Mouse (Mus musculus): ENCODE measurements around the gene Gm44579.

The Gm44579 gene

DNA sequence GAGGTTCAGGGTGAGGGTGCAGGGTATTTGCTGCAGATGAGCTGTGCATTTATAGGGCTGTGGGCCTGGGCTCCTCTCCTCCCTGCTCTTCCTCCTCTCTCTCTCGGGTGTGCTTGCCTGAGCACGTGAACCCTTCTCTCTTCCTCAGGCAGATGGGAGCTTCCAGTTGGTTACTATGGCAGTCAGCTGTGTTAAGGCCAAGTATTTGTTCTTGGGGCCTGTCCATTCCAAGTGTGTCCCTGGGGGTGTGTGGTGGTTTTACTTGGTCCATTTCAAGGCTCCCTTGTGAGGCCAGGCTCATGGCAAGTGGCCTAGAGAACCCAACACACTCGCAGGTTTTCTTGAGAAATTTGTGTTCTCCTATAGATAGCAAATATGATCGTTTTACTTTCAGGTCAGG lies at the start of gene Gm44579, which contains the start of gene Olfr287:
TSS of gene Gm44579 (minus strand) at position 101 of the 400 bp plus-strand sequence.
TSS of gene Olfr287 (minus strand) at position 180 of the 400 bp plus-strand sequence.
- no peak for DNase-seq (ENCODE audit: low spot score in 2 of 2)

DNA sequence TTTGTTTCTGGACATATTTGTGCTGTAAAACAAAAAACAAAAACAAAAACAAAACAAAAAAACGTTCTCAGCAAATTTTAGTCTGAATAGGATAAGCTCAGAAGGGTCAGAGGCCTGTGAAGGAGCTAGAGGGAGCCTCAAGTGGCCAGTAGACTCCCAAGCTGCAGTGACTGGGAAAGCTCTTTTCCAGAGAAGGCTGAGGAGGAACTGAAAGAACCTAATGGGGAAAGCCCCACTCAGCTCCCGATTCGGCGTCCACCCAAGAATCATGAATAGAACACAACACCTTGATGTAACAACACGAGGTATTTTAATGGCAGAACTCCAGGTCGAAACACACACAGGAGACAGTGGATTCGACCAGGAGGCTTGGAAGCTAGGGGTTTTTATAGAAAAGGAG lies 37.0 kb upstream of the Gm44579 start:
- no peak for DNase-seq (ENCODE audit: low spot score in 2 of 2)

GRCm38 (mm10) chr15:98257193-98257592 lies 36.4 kb upstream of the Gm44579 start, which contains the start of gene H1fnt:
TSS of gene H1fnt (minus strand) at chr15:98257293.
- DNase-seq (ENCODE audit: low spot score in 2 of 2): no peak

DNA sequence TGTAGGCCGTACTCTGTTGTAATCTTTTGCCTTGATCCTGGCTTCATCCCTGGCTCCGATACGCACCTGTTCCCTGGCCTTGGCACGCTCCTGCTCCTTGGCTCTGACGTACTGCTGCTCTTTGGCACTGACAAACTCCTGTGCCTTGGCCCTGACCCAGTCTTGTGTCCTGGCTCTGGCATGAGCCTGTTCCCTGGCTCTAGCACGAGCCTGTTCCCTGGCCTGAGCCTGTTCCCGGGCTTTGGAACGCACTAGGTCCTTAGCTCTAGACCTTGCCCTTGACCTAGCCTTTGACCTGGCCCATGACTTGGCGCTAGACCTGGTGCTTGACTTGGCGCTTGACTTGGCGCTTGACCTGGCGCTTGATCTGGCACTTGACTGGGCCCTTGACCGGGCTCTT lies 35.5 kb upstream of the Gm44579 start:
- no peak for DNase-seq (ENCODE audit: low spot score in 2 of 2)

- no peak for DNase-seq (ENCODE audit: low spot score in 2 of 2)
Measured at GRCm38 (mm10) chr15:98235442-98235841, 14.7 kb upstream of the Gm44579 start.

DNA sequence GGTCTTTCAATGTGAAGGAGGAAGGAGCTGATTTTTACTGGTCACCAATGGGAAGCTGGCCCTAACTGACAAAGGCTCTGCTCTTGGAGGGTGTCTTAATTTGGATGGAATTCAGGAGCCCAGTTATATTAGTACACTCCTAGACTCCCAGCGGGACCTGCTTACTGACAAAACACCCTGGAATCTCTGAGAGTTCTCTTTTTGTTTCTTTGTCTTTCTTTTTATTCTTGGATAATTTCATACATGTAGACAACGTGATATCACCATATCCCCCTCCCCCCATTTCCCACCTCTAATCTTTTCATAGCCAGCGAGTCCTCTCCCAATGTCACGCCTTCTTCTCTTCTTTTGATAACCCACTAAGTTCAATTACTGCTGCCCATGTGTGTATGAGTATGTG lies 13.6 kb upstream of the Gm44579 start, which contains the start of gene Olfr286:
TSS of gene Olfr286 (minus strand) at position 101 of the 400 bp plus-strand sequence.
- DNase-seq (ENCODE audit: low spot score in 2 of 2): no peak

DNA sequence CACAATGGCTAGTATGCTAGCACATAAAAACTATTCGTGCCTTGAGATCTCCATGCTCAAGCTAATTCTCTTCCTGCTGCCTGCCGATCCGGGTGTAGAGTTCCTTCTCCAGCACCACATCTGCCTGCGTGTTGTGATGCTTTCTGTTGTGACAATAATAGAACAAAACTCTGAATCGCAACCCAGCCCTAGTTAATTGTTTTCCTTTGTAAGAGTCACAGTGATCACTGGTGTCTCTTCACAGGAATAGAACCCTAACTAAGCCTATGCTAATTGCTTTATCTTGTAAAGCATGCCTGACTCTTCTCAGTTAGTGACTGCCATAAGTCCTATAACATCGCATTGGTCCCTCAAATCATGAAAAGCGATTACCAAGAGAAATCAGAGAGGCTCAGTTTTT lies 5.3 kb upstream of the Gm44579 start:
- DNase-seq (ENCODE audit: low spot score in 2 of 2): no peak

DNA sequence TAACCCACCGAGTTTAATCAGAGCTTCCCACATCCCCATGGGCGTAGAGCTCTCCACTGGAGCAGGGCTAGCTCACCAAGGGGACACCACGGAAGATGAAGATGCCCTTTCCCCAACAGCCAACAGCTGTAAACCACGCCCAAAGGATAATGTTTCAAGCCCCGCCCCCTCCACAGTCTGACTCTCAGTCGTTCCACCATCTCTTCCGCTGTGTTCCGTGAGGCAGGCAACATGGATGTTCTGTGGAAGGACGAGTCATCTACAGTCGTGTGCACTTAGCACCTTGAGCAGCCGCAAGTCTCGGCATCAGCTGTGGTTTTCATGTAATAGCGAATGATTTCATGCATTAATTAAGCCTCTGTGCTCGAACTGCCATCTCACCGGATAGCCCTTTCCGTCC lies 4.8 kb upstream of the Gm44579 start:
- no peak for DNase-seq (ENCODE audit: low spot score in 2 of 2)

GRCm38 (mm10) chr15:98222377-98222776 lies 1.6 kb upstream of the Gm44579 start:
- no peak for DNase-seq (ENCODE audit: low spot score in 2 of 2)

DNA sequence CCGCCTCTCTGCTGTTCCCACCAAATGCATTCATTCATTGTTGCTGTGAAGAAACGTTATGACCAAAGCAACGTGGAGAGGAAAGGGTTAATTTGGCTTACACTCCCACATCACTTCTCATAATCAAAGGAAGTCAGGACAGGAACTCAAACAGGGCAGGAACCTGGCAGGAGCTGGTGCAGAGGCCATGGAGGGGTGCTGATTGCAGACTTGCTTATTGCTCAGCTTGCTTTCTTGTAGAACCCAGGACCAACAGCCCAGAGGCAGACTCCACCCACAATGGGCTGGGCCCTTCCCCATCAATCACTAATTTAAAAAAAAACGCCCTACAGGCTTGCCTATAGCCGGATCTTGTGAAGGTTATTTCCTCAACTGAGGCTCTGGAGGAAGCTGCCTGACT lies 6.6 kb downstream of the Gm44579 start:
- DNase-seq (ENCODE audit: low spot score in 2 of 2): no peak

DNA sequence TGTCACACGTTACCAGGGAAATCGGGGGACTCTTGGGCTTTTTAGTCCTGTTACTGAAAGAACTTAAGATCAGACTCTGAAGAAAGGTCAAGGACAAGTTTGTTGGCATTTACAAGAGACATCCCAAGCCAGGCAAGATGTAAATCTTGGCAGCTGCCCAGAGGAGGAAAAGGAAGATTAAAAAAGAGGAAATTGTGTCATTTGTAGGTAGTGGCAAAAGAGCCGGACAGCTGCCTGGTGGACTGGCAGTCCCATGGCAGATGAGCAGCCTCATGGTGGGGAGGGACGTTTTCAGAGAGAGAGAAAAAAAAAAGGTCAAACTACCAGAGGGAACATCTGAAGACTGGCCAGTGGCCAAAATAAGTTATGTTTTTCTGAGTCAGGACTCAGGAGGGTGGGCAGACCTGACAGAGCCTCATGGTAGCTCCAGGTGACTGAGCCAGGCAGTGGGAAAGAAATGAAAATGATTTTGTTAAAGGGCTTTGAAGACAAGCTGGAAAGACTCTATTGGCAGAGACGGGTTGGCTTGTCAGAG lies 7.4 kb downstream of the Gm44579 start:
- no peak for DNase-seq (ENCODE audit: low spot score in 2 of 2)

- DNase-seq (ENCODE audit: low spot score in 2 of 2): no peak
Measured at GRCm38 (mm10) chr15:98209676-98210075, 11.1 kb downstream of the Gm44579 start.

DNA sequence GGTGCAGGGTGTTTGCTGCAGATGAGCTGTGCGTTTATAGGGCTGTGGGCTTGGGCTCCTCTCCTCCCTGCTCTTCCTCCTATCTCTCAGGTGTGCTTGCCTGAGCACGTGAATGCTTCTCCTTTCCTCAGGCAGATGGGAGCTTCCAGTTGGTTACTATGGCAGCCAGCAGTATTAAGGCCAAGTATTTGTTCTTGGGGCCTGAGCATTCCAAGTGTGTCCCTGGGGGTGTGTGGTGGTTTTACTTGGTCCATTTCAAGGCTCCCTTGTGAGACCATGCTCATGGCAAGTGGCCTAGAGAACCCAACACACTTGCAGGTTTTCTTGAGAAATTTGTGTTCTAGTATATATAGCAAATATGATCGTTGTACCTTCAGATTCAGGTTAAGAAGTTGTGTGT lies 25.3 kb downstream of the Gm44579 start, which contains the start of gene Olfr288:
TSS of gene Olfr288 (minus strand) at position 101 of the 400 bp plus-strand sequence.
- no peak for DNase-seq (ENCODE audit: low spot score in 2 of 2)

GRCm38 (mm10) chr15:98184456-98184855 lies 36.3 kb downstream of the Gm44579 start:
- no peak for DNase-seq (ENCODE audit: low spot score in 2 of 2)

- no peak for DNase-seq (ENCODE audit: low spot score in 2 of 2)
Measured at GRCm38 (mm10) chr15:98181856-98182570, 38.8 kb downstream of the Gm44579 start.

- peak; percentile 54 to 77 for DNase-seq (ENCODE audit: low spot score in 2 of 2)
Measured at GRCm38 (mm10) chr15:98181132-98181711, 39.6 kb downstream of the Gm44579 start.

GRCm38 (mm10) chr15:98180567-98181131 lies 40.1 kb downstream of the Gm44579 start:
- no peak for DNase-seq (ENCODE audit: low spot score in 2 of 2)

DNA sequence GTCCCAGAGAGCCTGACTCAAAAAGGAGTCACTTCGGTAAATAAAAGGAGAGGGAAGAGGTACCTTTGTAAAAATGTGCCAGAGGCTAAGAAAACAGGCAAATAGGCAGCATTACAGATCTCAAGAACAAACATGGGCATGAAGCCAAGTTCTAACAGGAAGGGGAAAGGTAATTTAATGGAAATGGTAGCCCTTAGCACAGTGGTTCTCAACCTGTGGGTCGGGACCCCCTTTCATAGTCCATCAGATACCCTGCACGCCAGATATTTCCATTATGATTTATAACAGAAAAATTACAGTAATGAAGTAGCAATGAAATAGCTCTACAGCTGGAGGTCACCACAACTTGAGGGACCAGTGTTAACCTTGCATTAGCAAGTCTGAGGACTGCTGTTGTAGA lies 43.5 kb downstream of the Gm44579 start:
- DNase-seq (ENCODE audit: low spot score in 2 of 2): no peak

DNA sequence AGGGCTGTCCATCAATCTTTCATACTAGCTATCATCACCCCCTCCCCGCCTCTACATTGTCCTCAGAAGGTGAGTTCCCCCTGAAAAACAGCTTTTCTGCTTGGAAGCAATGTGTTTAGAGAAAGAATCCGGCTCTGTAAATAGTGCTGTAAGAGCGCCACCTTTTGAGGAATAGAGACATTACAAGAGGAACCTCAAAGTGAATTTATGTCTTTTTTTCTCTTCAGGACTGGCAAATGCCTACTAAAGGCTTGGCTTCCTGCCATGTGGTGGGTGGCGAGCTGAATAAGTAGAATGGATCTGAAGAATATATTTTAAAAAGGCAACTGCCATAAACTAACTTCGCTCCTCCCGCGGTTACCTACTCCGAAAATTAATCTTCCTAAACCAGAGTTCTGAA lies 47.0 kb downstream of the Gm44579 start:
- no peak for DNase-seq (ENCODE audit: low spot score in 2 of 2)

- no peak for DNase-seq (ENCODE audit: low spot score in 2 of 2)
Measured at GRCm38 (mm10) chr15:98172113-98172512, 48.7 kb downstream of the Gm44579 start.

DNA sequence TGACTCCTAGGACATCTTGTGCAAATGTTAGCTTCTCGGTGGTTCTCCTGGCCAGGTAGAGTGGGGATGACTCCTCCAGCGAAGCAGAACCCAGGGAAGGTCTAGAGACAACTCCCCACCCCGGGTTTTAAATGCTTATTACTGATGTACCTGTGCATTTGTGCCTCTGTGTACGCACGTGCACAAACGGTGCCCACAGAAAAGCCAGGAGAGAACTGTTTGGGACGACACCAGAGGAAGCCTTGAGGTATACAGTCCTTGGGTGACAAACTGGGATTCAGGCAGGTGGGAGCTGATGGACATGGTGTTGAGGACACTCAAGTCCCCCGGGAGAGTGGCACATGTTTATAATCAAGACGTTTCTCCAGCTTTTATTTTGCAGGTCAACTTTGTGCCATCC lies 49.9 kb downstream of the Gm44579 start:
- no peak for DNase-seq (ENCODE audit: low spot score in 2 of 2)

- DNase-seq (ENCODE audit: low spot score in 2 of 2): no peak
Measured at GRCm38 (mm10) chr15:98170365-98170764, 50.4 kb downstream of the Gm44579 start.

GRCm38 (mm10) chr15:98168622-98169004 lies 52.2 kb downstream of the Gm44579 start:
- no peak for DNase-seq (ENCODE audit: low spot score in 2 of 2)

Data from natural killer cell, adult 2 months (primary cell).